Mouse (Mus musculus): ENCODE results near the gene Lyl1.
A peak's percentile ranks its signal among the peaks of the same experiment; 100 is the strongest.
"Not testable (repeated sequence)": the region's sequence is repeated elsewhere in the genome, so short reads cannot be mapped to it uniquely, and the experiment has no call there.

The Lyl1 gene

GRCm38 (mm10) chr8:84668081-84668480 is 33.2 kb upstream of the Lyl1 start:
- DNase-seq (ENCODE audit: low read depth in 1 of 2, low spot score in 2 of 2): no peak

GRCm38 (mm10) chr8:84668731-84669485 is 32.3 kb upstream of the Lyl1 start:
- no peak for DNase-seq (ENCODE audit: low read depth in 1 of 2, low spot score in 2 of 2)

GRCm38 (mm10) chr8:84670295-84671006 is 30.8 kb upstream of the Lyl1 start:
- not testable (repeated sequence) for DNase-seq (ENCODE audit: low read depth in 1 of 2, low spot score in 2 of 2)

GRCm38 (mm10) chr8:84677305-84677704 is 24.0 kb upstream of the Lyl1 start:
- DNase-seq (ENCODE audit: low read depth in 1 of 2, low spot score in 2 of 2): no peak

GRCm38 (mm10) chr8:84681476-84681875 is 19.8 kb upstream of the Lyl1 start:
- no peak for DNase-seq (ENCODE audit: low read depth in 1 of 2, low spot score in 2 of 2)

- DNase-seq (ENCODE audit: low read depth in 1 of 2, low spot score in 2 of 2): no peak
Observed at GRCm38 (mm10) chr8:84682257-84682656, 19.0 kb upstream of the Lyl1 start.

- no peak for DNase-seq (ENCODE audit: low read depth in 1 of 2, low spot score in 2 of 2)
Observed at GRCm38 (mm10) chr8:84684537-84684936, 16.7 kb upstream of the Lyl1 start.

- no peak for DNase-seq (ENCODE audit: low read depth in 1 of 2, low spot score in 2 of 2)
Observed at GRCm38 (mm10) chr8:84686191-84687002, 14.9 kb upstream of the Lyl1 start, which contains the start of gene Trmt1. Gene Trmt1 (plus strand): TSS chr8:84686307.

- no peak for DNase-seq (ENCODE audit: low read depth in 1 of 2, low spot score in 2 of 2)
Observed at GRCm38 (mm10) chr8:84687003-84687704, 14.1 kb upstream of the Lyl1 start.

- peak; percentile 56 to 78 for DNase-seq (ENCODE audit: low read depth in 1 of 2, low spot score in 2 of 2)
Observed at GRCm38 (mm10) chr8:84687705-84688100, 13.6 kb upstream of the Lyl1 start, which contains the start of gene Nacc1. Gene Nacc1 (minus strand): TSS chr8:84687862.

GRCm38 (mm10) chr8:84689091-84689915 is 12.0 kb upstream of the Lyl1 start:
- peak in 1 of 2 experiments; percentile 73 for DNase-seq (ENCODE audit: low read depth in 1 of 2, low spot score in 2 of 2)

- no peak for DNase-seq (ENCODE audit: low read depth in 1 of 2, low spot score in 2 of 2)
Observed at GRCm38 (mm10) chr8:84693332-84693731, 7.9 kb upstream of the Lyl1 start.

- DNase-seq (ENCODE audit: low read depth in 1 of 2, low spot score in 2 of 2): no peak
Observed at GRCm38 (mm10) chr8:84695140-84695539, 6.1 kb upstream of the Lyl1 start.

GRCm38 (mm10) chr8:84697166-84698130 is 3.8 kb upstream of the Lyl1 start:
- DNase-seq (ENCODE audit: low read depth in 1 of 2, low spot score in 2 of 2): peak in 1 of 2 experiments; percentile 49

- no peak for DNase-seq (ENCODE audit: low read depth in 1 of 2, low spot score in 2 of 2)
Observed at GRCm38 (mm10) chr8:84698288-84698687, 3.0 kb upstream of the Lyl1 start.

GRCm38 (mm10) chr8:84698929-84699401 is 2.3 kb upstream of the Lyl1 start:
- no peak for DNase-seq (ENCODE audit: low read depth in 1 of 2, low spot score in 2 of 2)

- DNase-seq (ENCODE audit: low read depth in 1 of 2, low spot score in 2 of 2): no peak
Observed at GRCm38 (mm10) chr8:84699861-84700322, 1.4 kb upstream of the Lyl1 start.

- DNase-seq (ENCODE audit: low read depth in 1 of 2, low spot score in 2 of 2): no peak
Observed at GRCm38 (mm10) chr8:84700526-84700925, 731 bp upstream of the Lyl1 start.

- no peak for DNase-seq (ENCODE audit: low read depth in 1 of 2, low spot score in 2 of 2)
Observed at GRCm38 (mm10) chr8:84702561-84702960, 1.3 kb downstream of the Lyl1 start.

Data from monocyte, adult 2 months (primary cell).